Mouse (Mus musculus) G1E (cell line): ENCODE measurements at regions not wholly inside any gene's neighbourhood (a gene's known extent, or its start where the extent isn't known, plus 50 kb on each side); places are given as distances from the start of the nearest gene placed in this dataset.

Source experiments
- CTCF ChIP-seq: IDR thresholded peaks from 2 replicates; pipeline ENCODE4 v1.5.1; 2012; ENCODE audit warnings: low read depth, low read length, inconsistent platforms, mixed read lengths
- GATA2 ChIP-seq: IDR thresholded peaks from 2 replicates; pipeline ENCODE4 v1.6.1; 2012; ENCODE audit warnings: low read depth, low read length, inconsistent platforms, borderline replicate concordance
- POLR2AphosphoS5 ChIP-seq: IDR thresholded peaks from 2 replicates; pipeline ENCODE4 v1.6.1; 2012; ENCODE audit warnings: low read depth, low read length, inconsistent platforms; ENCODE audit not compliant: insufficient replicate concordance
- TAL1 ChIP-seq: conservative IDR thresholded peaks from 2 replicates; pipeline ENCODE4 v1.6.1; 2012; ENCODE audit warnings: low read depth, low read length, inconsistent platforms, mixed read lengths

- TF ChIP-seq CTCF = no peak
- no peak for TF ChIP-seq TAL1
- TF ChIP-seq GATA2 = no peak
- no peak for TF ChIP-seq POLR2AphosphoS5
Observed at GRCm38 (mm10) chr13:102504157-102504947, 189.0 kb upstream of the Cd180 start.
